Mouse (Mus musculus) spleen, postnatal 10 days (tissue): ENCODE measurements around the gene Sirt6.
A peak's percentile ranks its signal among the peaks of the same experiment; 100 is the strongest.

Experiments
- DNase-seq, 2 experiments: peaks; one replicate each; pipeline ENCODE4 v3.0.0; 2021 to 2022; ENCODE audit warnings: low spot score in 2 of 2

The Sirt6 gene

DNA sequence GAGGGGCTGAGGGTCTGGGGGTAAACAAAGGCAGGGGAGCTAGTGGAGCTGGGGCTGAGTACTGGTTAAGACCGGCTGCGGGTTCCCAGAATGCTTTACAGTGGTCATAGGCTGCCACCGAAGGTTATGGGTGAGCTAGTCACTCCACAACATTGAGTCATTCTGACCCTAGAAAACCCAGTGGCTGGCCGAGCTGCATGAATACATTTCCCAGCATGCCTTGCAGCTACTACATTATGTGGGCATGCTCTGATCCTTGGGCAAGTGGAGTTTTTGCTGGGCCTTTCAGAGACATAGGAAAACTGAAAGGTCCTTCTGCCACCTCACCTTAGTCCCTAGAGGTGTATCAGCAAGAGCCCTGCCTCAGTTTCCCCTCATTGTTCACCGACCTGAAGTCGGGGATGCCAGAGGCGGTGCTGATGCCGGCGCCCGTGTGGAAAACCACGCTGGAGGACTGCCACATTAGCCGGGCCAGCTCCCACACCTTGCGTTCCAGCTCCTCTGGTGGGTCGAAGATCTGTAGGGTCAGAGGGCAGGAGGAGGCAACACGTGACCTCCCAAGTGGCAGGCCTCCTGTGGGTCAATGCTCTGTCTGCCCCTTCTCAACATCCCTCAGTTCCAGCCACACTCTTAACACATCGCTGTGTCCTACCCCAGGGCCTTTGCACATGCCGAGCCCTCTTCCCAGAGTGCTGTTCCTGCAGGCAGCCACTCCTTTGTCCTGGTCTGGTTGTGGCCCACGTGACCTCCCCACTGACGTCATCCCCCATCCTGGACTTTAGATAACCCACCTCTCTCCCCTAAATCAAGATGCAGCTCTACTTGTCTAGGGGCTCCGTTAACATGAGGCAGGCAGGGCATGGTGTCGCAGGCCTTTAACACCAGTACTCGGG is 1.2 kb downstream of the Sirt6 start:
- DNase-seq = no peak

DNA sequence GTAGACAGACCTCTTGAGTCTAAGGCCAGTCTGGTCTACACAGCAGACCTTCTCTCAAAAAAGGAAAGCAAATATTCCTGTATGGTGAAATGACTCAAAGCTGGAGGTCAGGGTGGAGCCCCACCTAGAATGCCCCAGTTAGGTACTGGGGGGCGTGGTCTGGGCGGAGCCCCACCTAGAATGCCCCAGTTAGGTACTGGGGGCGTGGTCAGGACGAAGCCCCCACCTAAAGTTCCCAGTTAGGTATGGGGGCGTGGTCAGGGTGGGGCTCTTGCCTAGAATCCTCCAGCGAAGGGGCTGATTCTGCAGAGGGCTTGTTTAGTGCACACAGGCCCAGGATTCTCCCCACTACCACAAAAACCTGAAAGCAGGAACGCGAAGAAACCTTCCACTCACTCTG is 4.2 kb downstream of the Sirt6 start:
- DNase-seq = no peak

DNA sequence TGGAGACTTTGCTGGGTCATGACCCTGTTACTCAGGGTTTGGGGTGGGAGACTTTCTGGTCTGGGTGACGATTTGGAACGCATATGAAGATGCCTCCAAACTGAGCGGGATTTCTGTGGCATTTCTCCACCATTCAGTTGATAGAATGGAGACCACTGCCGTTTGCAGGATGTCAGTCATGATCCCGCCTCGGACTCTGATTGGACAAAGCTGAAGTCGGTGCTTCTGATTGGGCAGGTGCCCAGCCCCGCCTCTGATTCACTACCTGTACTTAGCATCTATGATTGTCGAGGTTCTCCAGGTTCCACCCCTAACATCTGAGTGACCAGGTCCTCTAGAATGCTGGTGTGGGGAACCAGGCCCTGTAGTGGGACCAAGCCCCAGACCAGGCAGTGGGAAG is 6.8 kb downstream of the Sirt6 start:
- DNase-seq = no peak

DNA sequence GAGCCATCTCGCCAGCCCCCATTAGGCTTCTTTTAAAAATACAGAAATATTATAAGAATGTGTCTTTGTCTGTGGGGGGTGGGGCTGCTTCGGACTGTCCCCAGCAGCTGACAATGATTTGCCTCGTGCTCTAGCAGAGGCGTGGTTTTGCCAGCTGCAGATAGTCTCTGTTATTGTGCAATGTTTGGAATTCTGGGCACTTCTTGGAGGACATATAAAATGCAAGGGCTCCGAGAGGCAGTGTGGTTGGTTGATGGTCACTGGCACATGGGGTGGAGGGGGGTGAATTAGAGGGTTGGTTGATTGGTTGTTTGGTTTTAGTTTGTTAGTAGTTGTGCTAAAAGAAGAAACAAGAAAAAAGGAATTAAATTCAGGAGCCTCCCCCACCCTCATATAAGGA is 7.6 kb downstream of the Sirt6 start:
- DNase-seq = no peak

DNA sequence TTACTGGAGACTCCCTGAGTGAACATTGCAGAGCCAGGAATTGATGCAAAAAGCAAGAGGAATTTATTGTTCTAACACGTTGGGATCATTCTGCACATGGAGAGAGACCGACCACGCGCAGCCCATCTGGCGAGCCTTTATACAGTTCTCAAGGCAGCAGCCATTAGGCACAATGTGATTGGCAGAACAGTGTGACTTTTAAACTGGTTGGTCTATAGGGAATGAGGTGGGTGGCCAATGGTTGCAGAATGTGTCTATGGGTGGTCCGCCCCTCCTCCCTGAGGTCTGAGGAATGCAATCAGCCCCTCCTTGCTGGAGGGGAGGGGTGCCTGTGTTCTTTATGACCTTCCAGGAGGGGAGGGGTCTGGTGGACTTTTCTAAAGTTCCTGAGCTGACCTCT is 12.1 kb downstream of the Sirt6 start:
- no peak for DNase-seq

DNA sequence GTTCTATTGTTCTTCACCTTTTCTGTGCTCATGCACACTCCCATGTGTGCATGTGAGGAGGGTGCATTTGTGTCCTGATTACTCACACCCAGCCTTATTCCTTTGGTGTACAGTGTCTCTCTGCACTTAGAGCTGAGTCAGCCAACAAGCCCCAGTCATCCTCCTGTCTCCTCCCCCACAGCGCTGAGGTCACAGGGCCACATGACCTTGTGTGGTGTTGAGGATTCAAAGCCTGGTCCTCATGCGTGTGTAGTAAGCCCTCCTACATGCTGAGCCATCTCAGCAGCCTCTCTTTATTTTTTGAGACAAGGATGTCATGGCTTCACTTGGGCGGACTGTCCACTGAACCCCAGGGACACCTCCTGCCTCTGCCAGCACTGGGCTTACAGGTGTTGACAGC is 14.8 kb downstream of the Sirt6 start:
- DNase-seq = no peak

DNA sequence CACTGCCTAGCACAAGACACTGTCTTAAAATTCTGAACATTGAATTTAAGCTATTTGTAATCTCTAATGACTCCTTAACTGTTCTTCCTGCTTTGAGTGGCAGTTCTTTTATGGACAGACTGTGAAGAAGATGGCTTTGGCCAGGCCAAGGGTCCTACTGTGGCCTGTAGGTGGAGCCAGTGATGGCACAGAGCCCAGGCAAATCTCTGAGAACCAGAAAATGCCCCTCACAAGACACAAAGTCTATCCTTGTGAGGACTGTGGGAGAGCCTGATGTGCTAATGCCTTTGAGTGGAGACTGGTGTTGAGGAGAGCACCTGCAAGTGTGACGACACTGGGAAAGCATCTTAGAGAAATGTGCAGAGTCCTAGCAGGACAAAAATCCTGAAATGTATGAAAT is 19.3 kb downstream of the Sirt6 start:
- no peak for DNase-seq

DNA sequence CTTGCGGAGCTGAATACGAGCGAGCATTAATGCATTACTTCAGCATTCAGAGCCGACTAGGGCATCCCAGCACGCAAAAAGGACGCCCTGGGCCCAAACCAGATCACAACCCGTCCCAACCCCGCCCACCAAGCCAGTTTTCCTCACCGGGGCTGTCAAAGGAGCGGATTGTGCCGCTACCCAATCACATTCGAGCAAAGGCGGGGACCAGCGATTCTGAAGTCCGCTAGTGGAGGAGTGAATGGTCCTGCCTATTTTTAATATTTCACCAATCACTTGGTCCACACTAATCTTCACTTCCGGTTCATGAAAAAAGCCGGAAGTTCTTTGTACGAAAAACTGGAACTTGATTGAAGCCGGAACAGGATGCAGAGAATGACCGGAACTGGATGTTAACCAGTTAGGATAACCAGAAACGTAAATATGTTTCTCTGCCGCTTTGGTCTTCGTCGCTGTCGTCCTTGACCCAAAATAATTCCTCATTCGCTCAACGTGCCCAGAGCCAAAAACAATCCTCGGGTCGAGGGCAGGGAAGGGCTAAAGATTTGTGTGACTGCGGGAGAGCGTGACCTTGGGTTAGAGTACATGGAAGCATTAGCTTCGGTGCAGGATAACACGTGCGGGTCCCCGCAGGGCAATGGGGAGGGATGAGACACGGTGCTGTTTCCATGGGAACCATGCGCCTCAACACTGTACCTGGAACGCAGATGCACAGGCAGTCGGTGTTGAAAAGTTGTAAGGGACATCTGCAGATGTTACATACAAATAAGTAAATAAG is 21.4 kb downstream of the Sirt6 start, which contains the start of gene BC025920:
Gene BC025920, plus strand, starts transcription at position 297 of the 778 bp plus-strand sequence.
- DNase-seq = peak; percentile 82 to 94

DNA sequence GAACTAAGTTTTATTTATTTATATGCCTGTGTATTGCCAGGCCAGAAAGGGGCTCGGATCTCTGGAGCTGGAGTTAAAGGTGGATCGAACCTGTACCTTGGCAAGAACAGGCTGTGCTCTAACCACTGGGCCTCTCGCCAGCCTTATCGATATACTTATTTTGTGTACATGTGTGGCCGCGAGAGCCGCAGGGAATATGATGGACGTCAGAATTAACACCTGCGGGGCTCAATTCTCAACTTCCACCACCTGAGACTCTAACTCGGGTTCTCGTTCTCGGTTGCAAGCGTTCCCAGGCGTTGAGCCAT is 22.0 kb downstream of the Sirt6 start:
- DNase-seq = no peak

DNA sequence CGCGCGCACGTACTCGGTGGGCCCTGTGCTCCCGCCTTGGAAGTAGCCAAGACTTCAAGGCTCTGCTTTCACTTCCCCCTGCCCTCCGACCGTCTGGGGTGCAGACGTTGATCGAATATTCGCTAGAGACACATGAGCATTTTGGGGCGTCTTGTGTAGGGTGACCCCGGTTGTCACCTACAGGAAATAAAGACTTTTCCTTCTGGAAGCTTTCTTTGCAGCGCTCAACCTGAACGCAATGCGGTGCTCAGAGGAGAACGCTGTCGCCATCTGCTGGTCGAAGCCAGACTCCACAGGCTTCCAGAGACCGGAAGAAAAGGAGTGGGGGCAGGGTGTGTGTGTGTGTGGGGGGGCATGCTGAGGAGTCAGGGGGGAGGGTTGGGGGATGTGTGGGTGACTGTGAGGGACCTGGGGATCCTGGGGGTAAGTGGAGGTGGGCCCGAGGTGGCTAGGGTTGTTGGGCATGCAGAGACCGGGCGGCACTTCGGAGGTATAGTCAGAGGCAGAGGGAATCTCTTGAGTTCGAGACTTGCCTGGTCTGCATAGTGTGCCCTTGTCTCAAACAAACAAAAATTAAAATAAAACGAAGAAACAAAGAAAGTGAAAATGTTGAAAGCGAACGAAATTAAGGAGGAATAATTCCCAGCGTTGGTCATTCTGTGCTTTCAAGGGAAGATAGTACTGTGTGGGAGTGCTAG is 22.5 kb downstream of the Sirt6 start:
- DNase-seq = peak; percentile 78 to 89

DNA sequence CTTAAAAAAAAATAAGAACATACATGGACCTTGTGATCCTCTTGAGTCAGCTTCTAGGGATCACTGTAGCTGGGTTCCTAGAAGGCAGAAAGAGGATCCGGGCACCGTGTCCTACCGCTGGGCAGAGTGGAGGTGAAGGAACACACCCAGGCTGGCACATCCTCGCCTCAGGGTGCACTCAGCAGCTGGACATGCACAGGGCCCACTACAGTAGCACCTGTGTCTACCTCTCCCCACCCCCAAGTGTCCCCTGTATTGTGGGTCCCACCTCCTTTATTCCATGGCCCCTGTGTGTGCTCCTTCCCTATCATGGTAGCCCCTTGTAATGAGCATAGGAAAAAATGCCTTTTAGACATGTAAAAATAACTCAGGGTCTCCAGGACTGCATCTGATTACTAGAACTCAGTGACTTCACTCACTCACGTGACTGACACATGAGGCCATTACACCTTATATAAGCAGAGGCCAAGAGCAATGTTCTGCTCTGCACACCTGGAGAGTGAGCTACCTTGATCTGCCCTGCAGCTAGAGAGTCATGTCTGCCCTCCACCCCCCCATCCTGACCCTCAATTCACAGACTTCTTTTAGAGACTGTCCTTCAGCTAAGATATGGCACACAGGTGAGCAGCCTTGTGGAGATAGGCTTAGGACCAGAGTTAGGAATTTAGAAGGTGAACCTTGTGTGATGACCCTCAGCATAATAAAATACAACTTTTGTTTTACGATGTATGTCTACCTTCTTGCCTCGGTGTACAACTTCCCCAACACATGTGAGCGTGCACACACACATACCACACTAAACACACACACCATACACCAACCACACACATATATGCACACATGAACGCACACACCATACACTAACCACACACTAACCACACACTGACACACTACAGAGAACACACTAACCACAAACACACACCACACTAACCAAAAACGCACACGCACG is 23.3 kb downstream of the Sirt6 start:
- no peak for DNase-seq

DNA sequence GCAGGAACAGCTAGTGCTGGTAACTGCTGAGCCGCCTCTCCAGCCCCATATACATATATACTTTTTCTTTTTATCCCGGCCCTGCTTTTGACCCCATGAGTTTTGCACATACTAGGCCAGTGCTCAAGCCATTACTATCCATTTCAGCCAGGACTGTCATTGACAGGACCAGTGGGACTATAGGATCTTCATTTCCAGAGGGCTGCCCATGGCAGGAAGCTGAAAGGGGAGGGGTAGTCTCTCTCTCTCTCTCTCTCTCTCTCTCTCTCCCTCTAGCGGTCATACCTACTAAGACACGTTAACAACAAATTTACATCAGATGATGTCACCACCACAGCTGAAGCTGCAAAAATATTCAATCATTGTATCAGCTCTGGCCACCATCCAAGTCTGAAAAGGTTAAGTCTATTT is 24.9 kb downstream of the Sirt6 start:
- DNase-seq = peak in 1 of 2 experiments; percentile 29

DNA sequence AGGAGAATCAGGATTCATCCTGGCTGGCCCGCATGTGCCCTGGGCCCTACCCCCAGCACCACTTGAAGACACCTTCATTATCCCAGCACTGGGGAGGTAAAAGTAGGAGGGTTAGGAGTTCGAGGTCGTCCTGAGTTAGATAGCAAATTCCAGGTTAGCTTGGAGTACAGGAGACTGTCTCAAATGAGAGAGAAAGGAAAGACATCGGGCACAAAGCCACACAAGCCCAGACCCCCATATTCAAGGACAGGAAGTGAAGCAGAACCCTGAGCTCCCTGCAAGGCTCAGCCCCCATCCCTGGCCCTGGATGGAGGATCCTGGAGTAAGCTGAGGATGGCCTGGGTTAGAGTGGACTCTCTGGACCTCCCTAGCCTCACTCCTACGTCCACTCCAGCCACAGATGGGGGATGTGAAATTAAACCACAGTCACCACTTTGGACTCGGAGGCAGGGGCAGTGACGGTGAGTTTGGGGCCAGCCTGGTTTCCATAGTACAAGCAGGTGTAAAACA is 26.1 kb downstream of the Sirt6 start:
- no peak for DNase-seq

DNA sequence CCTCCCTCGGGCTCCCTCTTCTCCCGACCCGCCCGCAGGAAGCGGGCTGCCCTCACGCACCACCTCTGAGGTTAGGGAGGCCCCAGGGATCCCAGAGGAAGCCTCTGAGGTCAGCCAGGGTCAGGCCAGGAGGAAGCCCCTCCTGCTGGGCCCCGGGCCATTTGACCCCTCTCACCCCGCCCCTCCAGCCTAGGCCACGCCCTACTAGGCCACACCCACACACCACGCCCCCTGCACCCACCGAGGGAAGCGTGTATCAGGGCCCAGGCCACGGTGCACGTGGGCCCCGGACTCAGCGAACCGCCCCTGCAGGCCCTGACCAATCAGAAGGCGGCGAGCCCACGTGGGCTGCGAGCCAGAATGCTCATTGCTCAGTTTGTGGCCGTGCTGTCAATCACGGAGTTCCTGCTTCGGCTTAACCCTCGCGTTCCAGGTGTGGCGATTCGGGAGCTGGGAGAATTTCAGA is 26.8 kb downstream of the Sirt6 start, which contains the start of gene Tle6:
Gene Tle6, minus strand, starts transcription at position 336 of the 466 bp plus-strand sequence.
- DNase-seq = peak; percentile 72 to 92

DNA sequence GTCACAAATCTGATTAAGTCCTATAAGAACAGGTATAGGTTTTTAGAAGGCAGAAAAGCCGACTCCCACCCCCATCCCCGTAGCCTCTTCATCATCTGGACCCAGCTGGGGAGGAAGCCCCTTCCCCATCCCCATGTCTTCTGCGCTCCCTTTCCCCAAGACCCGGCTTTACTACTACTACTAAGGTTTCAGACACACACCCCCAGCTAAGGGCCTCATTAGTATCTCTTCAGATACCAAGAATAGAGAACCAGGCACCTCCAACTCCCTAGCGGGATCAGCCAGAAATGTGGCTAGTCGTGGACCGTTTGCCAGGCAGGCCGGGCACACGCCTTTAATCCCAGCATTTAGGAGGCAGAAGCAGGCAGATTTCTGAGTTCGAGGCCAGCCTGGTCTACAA is 27.5 kb downstream of the Sirt6 start:
- no peak for DNase-seq

DNA sequence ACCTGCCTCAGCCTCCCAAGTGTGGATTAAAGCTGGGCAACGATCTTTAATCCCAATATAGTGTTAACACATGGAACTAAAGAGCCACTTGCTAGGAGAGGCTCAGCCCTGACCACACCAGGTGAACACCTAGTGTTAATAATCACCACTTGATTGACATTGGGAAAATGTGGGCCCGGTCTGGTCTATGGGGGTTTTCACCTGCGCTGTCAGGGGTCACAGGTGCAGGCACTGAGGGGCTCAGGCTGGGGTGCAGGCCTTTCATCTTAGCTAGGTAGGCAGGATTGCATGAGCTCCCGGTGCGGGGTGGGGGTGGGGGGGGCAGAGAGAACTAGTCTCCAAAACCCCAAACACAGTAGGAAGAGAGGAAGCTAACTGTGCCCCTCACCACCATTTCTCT is 28.0 kb downstream of the Sirt6 start:
- no peak for DNase-seq

DNA sequence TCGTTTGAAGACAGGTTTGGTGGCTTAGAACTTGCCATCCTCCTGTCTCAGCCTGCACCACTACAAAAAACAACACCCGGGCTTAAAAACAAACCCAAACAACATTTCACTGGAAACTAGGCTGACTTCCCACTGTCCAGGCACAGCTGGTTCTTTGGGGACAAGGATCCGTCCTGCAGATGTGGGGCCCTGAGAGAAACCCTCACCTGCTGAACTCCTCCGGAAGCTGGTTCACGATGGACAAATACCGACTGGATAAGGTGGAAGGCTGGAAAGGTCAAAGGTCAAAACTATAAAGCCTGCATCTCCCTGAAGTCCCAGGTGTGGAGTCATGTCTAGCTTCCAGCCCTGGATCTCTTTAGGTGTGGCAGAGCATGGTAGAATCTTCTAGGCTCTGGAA is 28.7 kb downstream of the Sirt6 start:
- no peak for DNase-seq

DNA sequence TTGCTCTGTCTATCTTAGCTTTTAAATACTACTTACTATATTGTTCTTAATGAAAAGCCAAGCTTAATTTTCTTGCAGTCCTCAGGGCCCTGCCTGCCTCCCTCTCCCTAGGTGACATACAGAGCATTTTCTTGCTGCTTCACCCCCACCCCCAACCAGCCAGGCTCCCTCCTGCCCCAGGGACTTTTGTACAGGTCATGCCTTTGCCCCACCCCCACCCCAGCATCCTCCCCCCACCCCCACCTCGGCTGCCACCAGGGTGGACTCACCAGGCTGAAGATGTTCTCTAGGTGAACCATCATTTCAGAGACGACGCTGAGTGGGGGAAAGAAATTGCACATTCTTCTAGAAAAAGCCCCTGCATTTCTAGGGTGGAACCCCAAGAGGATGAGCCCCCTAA is 29.3 kb downstream of the Sirt6 start:
- DNase-seq = no peak

DNA sequence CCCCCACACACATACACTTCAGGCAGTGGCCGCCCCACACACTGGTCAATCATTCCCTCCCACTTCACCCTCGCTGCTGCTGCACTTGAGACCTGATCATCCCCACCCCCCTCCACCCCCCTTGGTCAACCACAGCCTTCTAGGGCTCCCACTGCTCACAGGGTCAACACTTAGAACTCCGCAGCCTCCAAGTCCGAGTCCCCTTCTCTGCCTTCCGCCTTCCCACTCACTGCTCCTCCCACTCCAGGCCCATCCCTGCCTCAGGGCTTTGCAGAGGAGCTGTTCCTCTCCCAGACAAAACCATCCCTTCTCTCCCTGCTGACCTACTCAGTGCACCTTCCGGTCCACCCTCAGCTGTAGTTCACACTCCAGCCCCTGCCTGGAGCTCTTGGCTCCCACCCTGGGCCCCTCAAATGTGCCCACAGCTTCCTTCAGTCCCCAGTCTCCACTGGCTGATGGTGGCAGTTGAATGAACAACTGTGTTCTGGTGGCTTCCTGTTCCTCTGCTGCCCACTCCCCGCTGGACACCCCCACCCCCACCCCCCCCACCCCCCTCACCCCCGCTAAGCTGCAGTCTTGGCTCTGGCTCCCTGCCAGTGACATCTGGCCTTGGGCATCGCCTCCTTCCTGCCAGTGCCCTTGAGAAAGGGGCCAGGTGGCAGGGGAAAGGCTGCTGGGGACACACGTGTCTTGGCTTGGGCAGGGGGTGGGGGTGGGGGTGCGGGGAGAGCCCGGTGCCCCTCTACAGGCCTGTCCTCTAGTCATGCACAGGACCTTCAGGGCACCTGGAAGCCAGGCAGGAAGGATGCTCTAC is 30.3 kb downstream of the Sirt6 start:
- DNase-seq = no peak

DNA sequence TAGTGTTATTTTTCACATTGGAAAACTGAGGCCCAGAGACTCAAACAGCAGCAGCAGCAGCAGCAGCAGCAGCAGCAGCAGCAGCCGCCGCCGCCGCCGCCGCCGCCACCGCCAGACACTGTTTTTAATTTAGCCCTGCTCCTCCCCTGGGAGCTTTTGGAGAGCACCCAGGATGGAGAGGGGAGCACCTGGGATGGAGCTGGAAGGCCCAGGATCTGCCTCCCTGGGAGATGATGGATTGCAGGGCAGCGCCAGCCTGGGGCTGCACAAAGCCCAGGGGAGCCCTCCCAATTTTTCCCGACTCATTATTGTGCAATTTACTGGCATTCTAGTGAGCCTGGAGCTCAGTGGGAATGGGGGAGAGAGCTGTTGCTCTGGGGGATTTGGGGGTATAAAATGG is 31.0 kb downstream of the Sirt6 start:
- DNase-seq = no peak
